Mouse (Mus musculus) liver, postnatal 0 days (tissue): ENCODE results near the gene Aplp1.

ENCODE experiments used
- CTCF ChIP-seq: sonication (generic); IDR thresholded peaks from 2 replicates; pipeline ENCODE4 v1.5.1; 2016; ENCODE audit warnings: antibody characterized with exemption, low read depth
- EP300 ChIP-seq: IDR thresholded peaks from 2 replicates; pipeline ENCODE4 v1.6.1; 2016; ENCODE audit warnings: antibody characterized with exemption, low read depth, mild to moderate bottlenecking

GRCm38 (mm10) chr7:30417856-30418255 is 27.5 kb downstream of the Aplp1 start:
- TF ChIP-seq CTCF (no peak), EP300 (no peak)
